Comparison of ENCODE assay signal across 20 mouse cellular contexts in the genomic region with DNA sequence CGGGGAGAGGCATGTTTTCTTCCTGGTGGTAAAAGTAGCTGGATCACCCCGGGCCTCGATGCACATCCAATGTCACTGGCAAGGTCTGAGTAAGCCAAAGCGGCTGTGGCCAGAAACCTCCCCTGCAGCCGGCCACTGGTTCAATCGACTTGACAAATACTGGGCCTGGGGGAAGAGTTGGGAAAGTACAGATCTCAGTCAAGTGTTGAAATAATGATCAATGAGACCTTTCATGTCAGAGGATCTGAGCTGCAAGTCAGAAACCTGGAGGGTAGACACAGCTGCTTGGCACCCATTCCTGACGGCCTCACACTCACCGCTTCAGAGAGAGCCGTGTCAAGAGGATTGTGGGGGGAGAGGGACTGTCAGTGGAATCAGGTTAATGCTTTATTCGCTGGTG.
DNase-seq lines count a peak whose midpoint lies in the region; ATAC-seq and TF ChIP-seq lines count a peak whose summit lies in the region.
"Had no signal": no experiment of that assay in that cellular context is flagged by ENCODE, and none has a peak within 500 bp of the region (broad histone marks: within the 10 kb centered on the region; RNA-seq: fewer than 3 reads in every experiment).

No protein-coding gene starts in this region.

- no peaks in the 10 kb centered on the region for H3K9me3 ChIP-seq in stomach, postnatal 0 days (ENCODE audit: control insufficient read depth, low read length)
- H3K9me3 ChIP-seq: embryonic facial prominence, embryonic 12.5 days; heart, embryonic 12.5 days; hindbrain, embryonic 15.5 days; intestine, embryonic 15.5 days; limb, embryonic 10.5 days had no signal

- DNase-seq in adrenal gland, adult 2 months: peak; percentile 20
- no peak for DNase-seq in adrenal gland, postnatal 10 days
- DNase-seq in kidney, postnatal 10 days: peak; percentile 18
- no peak for DNase-seq in kidney, adult 18-20 months
- peak; percentile 21 for DNase-seq in retina, postnatal 1 day
- no peak for DNase-seq in retina, embryonic 14.5 days (ENCODE audit: low spot score)
- no peak for DNase-seq in stomach, postnatal 0 days (ENCODE audit: low spot score)
- DNase-seq: cerebellum, adult 9-11 months; gastrocnemius, postnatal 36 days; lung, adult 18-20 months; lung, postnatal 36 days; thymus, postnatal 14 days had no signal

- H3K4me3 ChIP-seq in stomach, postnatal 0 days (ENCODE audit: low read depth, low read length): no peak overlapping the region
- H3K4me3 ChIP-seq: embryonic facial prominence, embryonic 12.5 days; erythroblast, embryonic 14.5 days; heart, embryonic 12.5 days; hindbrain, embryonic 15.5 days; intestine, embryonic 15.5 days; limb, embryonic 10.5 days had no signal

- 77% methylated on average over 10 of the region's 10 CpGs for WGBS in stomach, postnatal 0 days

- H3K9ac ChIP-seq in stomach, postnatal 0 days (ENCODE audit: low read length): no peak overlapping the region
- H3K9ac ChIP-seq: embryonic facial prominence, embryonic 12.5 days; heart, embryonic 12.5 days; hindbrain, embryonic 15.5 days; intestine, embryonic 15.5 days had no signal

- H3K4me2 ChIP-seq in stomach, postnatal 0 days (replicated peaks; ENCODE audit: low read depth): no peak overlapping the region
- H3K4me2 ChIP-seq: embryonic facial prominence, embryonic 12.5 days; heart, embryonic 12.5 days; hindbrain, embryonic 15.5 days; intestine, embryonic 15.5 days had no signal

- TF ChIP-seq CTCF in stomach, postnatal 0 days (IDR thresholded peaks at IDR 0.05; ENCODE audit: low read depth): no peak

- H3K36me3 ChIP-seq in stomach, postnatal 0 days (ENCODE audit: control insufficient read depth, insufficient read depth, low read length): no peaks in the 10 kb centered on the region; the same call in 1 of the 2 replicates
- H3K36me3 ChIP-seq: embryonic facial prominence, embryonic 12.5 days; limb, embryonic 10.5 days had no signal

- no peak overlapping the region for H3K27ac ChIP-seq in stomach, postnatal 0 days (replicated peaks)
- H3K27ac ChIP-seq: embryonic facial prominence, embryonic 12.5 days; hindbrain, embryonic 15.5 days; intestine, embryonic 15.5 days; limb, embryonic 10.5 days had no signal

- no peak for ATAC-seq in stomach, postnatal 0 days (ENCODE audit: low FRiP score, low TSS enrichment)
- ATAC-seq in frontal cortex, adult (ENCODE audit: low TSS enrichment): no peak
- ATAC-seq: forebrain, embryonic 14.5 days; intestine, embryonic 15.5 days had no signal

- no peaks in the 10 kb centered on the region for H3K4me1 ChIP-seq in stomach, postnatal 0 days (replicated peaks; ENCODE audit: control insufficient read depth, insufficient read depth)
- H3K4me1 ChIP-seq: intestine, embryonic 15.5 days had no signal

- TF ChIP-seq EP300 in stomach, postnatal 0 days (optimal IDR thresholded peaks at IDR 0.05): no peak

- no peaks in the 10 kb centered on the region for H3K27me3 ChIP-seq in stomach, postnatal 0 days (ENCODE audit: control insufficient read depth, insufficient read depth, low read length)
- H3K27me3 ChIP-seq: heart, embryonic 12.5 days; hindbrain, embryonic 15.5 days; intestine, embryonic 15.5 days had no signal

Comparison
In these comparisons a context has a peak if more than half of its experiments do, and no peak if none do; other contexts are left out.
1. DNase-seq: peak in adrenal gland, adult 2 months (single experiment), kidney, postnatal 10 days (single experiment) and retina, postnatal 1 day (single experiment); none in adrenal gland, postnatal 10 days (single experiment), kidney, adult 18-20 months (single experiment), retina, embryonic 14.5 days (single experiment) and stomach, postnatal 0 days (single experiment).